Mouse (Mus musculus): ENCODE results near the gene Lpo. TPM values are rescaled to one million over a fixed set of nuclear protein-coding genes. Genes with fewer than 3 reads are reported as not detected.

Lpo gene
- polyA plus RNA-seq, 1 experiment from 2014 or later: 1.0 TPM

GRCm38 (mm10) chr11:87846968-87847600 is 19.0 kb upstream of the Lpo start:
- no peak overlapping the region for H3K4me3 ChIP-seq (replicated peaks)
- ATAC-seq (ENCODE audit: low FRiP score): no peak
- H3K9ac ChIP-seq (replicated peaks): no peak overlapping the region
- H3K4me2 ChIP-seq: no peak overlapping the region
- no peak overlapping the region for H3K27ac ChIP-seq (replicated peaks)
- no peaks in the 10 kb centered on the region for H3K36me3 ChIP-seq
- no peaks in the 10 kb centered on the region for H3K27me3 ChIP-seq (replicated peaks)
- no peaks in the 10 kb centered on the region for H3K9me3 ChIP-seq (replicated peaks)
- H3K4me1 ChIP-seq: no peaks in the 10 kb centered on the region
- WGBS: 86% methylated on average over 12 of the region's 12 CpGs

GRCm38 (mm10) chr11:87841436-87841835 is 13.3 kb upstream of the Lpo start:
- H3K4me3 ChIP-seq (replicated peaks): no peak overlapping the region
- no peak overlapping the region for H3K27ac ChIP-seq (replicated peaks)
- H3K9me3 ChIP-seq (replicated peaks): no peaks in the 10 kb centered on the region
- H3K4me1 ChIP-seq: no peaks in the 10 kb centered on the region
- H3K9ac ChIP-seq (replicated peaks): no peak overlapping the region
- no peaks in the 10 kb centered on the region for H3K27me3 ChIP-seq (replicated peaks)
- no peak for ATAC-seq (ENCODE audit: low FRiP score)
- H3K36me3 ChIP-seq: no peaks in the 10 kb centered on the region
- 87% methylated on average over 3 of the region's 3 CpGs for WGBS
- no peak overlapping the region for H3K4me2 ChIP-seq

- Histone ChIP-seq H3K9ac (replicated peaks) (no peak overlapping the region), H3K36me3 (no peaks in the 10 kb centered on the region), H3K4me1 (no peaks in the 10 kb centered on the region), H3K4me2 (no peak overlapping the region), H3K27ac (replicated peaks) (no peak overlapping the region), H3K9me3 (replicated peaks) (no peaks in the 10 kb centered on the region), H3K27me3 (replicated peaks) (no peaks in the 10 kb centered on the region), H3K4me3 (replicated peaks) (no peak overlapping the region)
- no peak for ATAC-seq (ENCODE audit: low FRiP score)
- 90% methylated on average over 8 of the region's 8 CpGs for WGBS
Measured at GRCm38 (mm10) chr11:87840676-87841075, 12.6 kb upstream of the Lpo start.

GRCm38 (mm10) chr11:87821502-87821901 is 6.6 kb downstream of the Lpo start:
- no peak overlapping the region for H3K27ac ChIP-seq (replicated peaks)
- H3K4me3 ChIP-seq (replicated peaks): no peak overlapping the region
- H3K4me2 ChIP-seq: no peak overlapping the region
- H3K9ac ChIP-seq (replicated peaks): no peak overlapping the region
- H3K36me3 ChIP-seq: no peaks in the 10 kb centered on the region
- peaks cover 12% of the 10 kb centered on the region for H3K4me1 ChIP-seq
- 61% methylated on average over 5 of the region's 5 CpGs for WGBS
- no peak for ATAC-seq (ENCODE audit: low FRiP score)
- H3K9me3 ChIP-seq (replicated peaks): no peaks in the 10 kb centered on the region
- H3K27me3 ChIP-seq (replicated peaks): 0 out of 2 replicates have a peak, but pooled peaks cover 3% of the 10 kb centered on the region

GRCm38 (mm10) chr11:87817443-87817773 is 10.7 kb downstream of the Lpo start:
- Histone ChIP-seq H3K4me2 (peak overlapping the region; percentile 72), H3K9me3 (replicated peaks) (no peaks in the 10 kb centered on the region), H3K4me1 (peaks cover 14% of the 10 kb centered on the region), H3K9ac (replicated peaks) (peak overlapping the region; percentile 47), H3K27ac (replicated peaks) (0 out of 2 replicates have a peak overlapping the region, but pooled peaks have one; percentile 54), H3K4me3 (replicated peaks) (peak overlapping the region; percentile 40), H3K27me3 (replicated peaks) (no peaks in the 10 kb centered on the region), H3K36me3 (no peaks in the 10 kb centered on the region)
- 29% methylated on average over 4 of the region's 4 CpGs for WGBS
- 0 out of 2 replicates have a peak, but pooled peaks have one; percentile 28 for ATAC-seq (ENCODE audit: low FRiP score)

GRCm38 (mm10) chr11:87816707-87817442 is 11.2 kb downstream of the Lpo start:
- peaks cover 14% of the 10 kb centered on the region for H3K4me1 ChIP-seq
- 0 out of 2 replicates have a peak overlapping the region, but pooled peaks have one; percentile 54 for H3K27ac ChIP-seq (replicated peaks)
- WGBS: 2% methylated on average over 31 of the region's 31 CpGs

GRCm38 (mm10) chr11:87814831-87815230 is 13.3 kb downstream of the Lpo start:
- no peak overlapping the region for H3K27ac ChIP-seq (replicated peaks)
- WGBS: 62% methylated on average over 8 of the region's 8 CpGs
- H3K27me3 ChIP-seq (replicated peaks): no peaks in the 10 kb centered on the region
- H3K4me1 ChIP-seq: peaks cover 18% of the 10 kb centered on the region
- H3K9me3 ChIP-seq (replicated peaks): no peaks in the 10 kb centered on the region
- no peaks in the 10 kb centered on the region for H3K36me3 ChIP-seq
- H3K4me3 ChIP-seq (replicated peaks): no peak overlapping the region
- no peak overlapping the region for H3K4me2 ChIP-seq
- no peak overlapping the region for H3K9ac ChIP-seq (replicated peaks)
- ATAC-seq (ENCODE audit: low FRiP score): no peak

More at GRCm38 (mm10) chr11:87816707-87817442, 11.2 kb downstream of the Lpo start:
- peak overlapping the region; percentile 47 for H3K9ac ChIP-seq (replicated peaks)
- H3K4me3 ChIP-seq (replicated peaks): peak overlapping the region; percentile 40
- no peaks in the 10 kb centered on the region for H3K9me3 ChIP-seq (replicated peaks)
- ATAC-seq (ENCODE audit: low FRiP score): peak; percentile 82
- H3K4me2 ChIP-seq: peak overlapping the region; percentile 72
- H3K36me3 ChIP-seq: no peaks in the 10 kb centered on the region
- no peaks in the 10 kb centered on the region for H3K27me3 ChIP-seq (replicated peaks)

GRCm38 (mm10) chr11:87811396-87811795 is 16.7 kb downstream of the Lpo start:
- H3K27ac ChIP-seq (replicated peaks): no peak overlapping the region
- H3K27me3 ChIP-seq (replicated peaks): no peaks in the 10 kb centered on the region
- 29% methylated on average over 4 of the region's 4 CpGs for WGBS
- no peaks in the 10 kb centered on the region for H3K36me3 ChIP-seq
- H3K4me1 ChIP-seq: 0 out of 2 replicates have a peak, but pooled peaks cover 5% of the 10 kb centered on the region
- H3K9ac ChIP-seq (replicated peaks): no peak overlapping the region
- H3K9me3 ChIP-seq (replicated peaks): no peaks in the 10 kb centered on the region
- no peak overlapping the region for H3K4me2 ChIP-seq
- H3K4me3 ChIP-seq (replicated peaks): no peak overlapping the region
- ATAC-seq (ENCODE audit: low FRiP score): no peak

GRCm38 (mm10) chr11:87808236-87808635 is 19.9 kb downstream of the Lpo start:
- Histone ChIP-seq H3K27me3 (replicated peaks) (no peaks in the 10 kb centered on the region), H3K4me1 (0 out of 2 replicates have a peak, but pooled peaks cover 5% of the 10 kb centered on the region), H3K36me3 (no peaks in the 10 kb centered on the region), H3K9me3 (replicated peaks) (no peaks in the 10 kb centered on the region), H3K4me3 (replicated peaks) (no peak overlapping the region), H3K4me2 (no peak overlapping the region), H3K27ac (replicated peaks) (no peak overlapping the region), H3K9ac (replicated peaks) (no peak overlapping the region)
- no peak for ATAC-seq (ENCODE audit: low FRiP score)
- WGBS: 84% methylated on average over 7 of the region's 7 CpGs

GRCm38 (mm10) chr11:87807433-87807832 is 20.7 kb downstream of the Lpo start:
- Histone ChIP-seq H3K9me3 (replicated peaks) (no peaks in the 10 kb centered on the region), H3K27ac (replicated peaks) (no peak overlapping the region), H3K27me3 (replicated peaks) (no peaks in the 10 kb centered on the region), H3K4me3 (replicated peaks) (no peak overlapping the region), H3K36me3 (no peaks in the 10 kb centered on the region), H3K4me2 (no peak overlapping the region), H3K9ac (replicated peaks) (no peak overlapping the region), H3K4me1 (0 out of 2 replicates have a peak, but pooled peaks cover 5% of the 10 kb centered on the region)
- 93% methylated on average over 6 of the region's 6 CpGs for WGBS
- no peak for ATAC-seq (ENCODE audit: low FRiP score)

- Histone ChIP-seq H3K27me3 (replicated peaks) (no peaks in the 10 kb centered on the region), H3K9me3 (replicated peaks) (no peaks in the 10 kb centered on the region), H3K4me1 (no peaks in the 10 kb centered on the region), H3K27ac (replicated peaks) (no peak overlapping the region), H3K4me3 (replicated peaks) (no peak overlapping the region), H3K4me2 (no peak overlapping the region), H3K36me3 (no peaks in the 10 kb centered on the region), H3K9ac (replicated peaks) (no peak overlapping the region)
- 62% methylated on average over 1 of the region's 1 CpGs for WGBS
- no peak for ATAC-seq (ENCODE audit: low FRiP score)
Measured at GRCm38 (mm10) chr11:87805448-87805847, 22.6 kb downstream of the Lpo start.

GRCm38 (mm10) chr11:87802621-87803020 is 25.5 kb downstream of the Lpo start:
- no peak overlapping the region for H3K9ac ChIP-seq (replicated peaks)
- H3K9me3 ChIP-seq (replicated peaks): no peaks in the 10 kb centered on the region
- no peaks in the 10 kb centered on the region for H3K4me1 ChIP-seq
- WGBS: 43% methylated on average over 14 of the region's 14 CpGs
- H3K36me3 ChIP-seq: no peaks in the 10 kb centered on the region
- H3K4me3 ChIP-seq (replicated peaks): no peak overlapping the region
- H3K4me2 ChIP-seq: 0 out of 2 replicates have a peak overlapping the region, but pooled peaks have one; percentile 15
- no peak overlapping the region for H3K27ac ChIP-seq (replicated peaks)
- no peaks in the 10 kb centered on the region for H3K27me3 ChIP-seq (replicated peaks)
- no peak for ATAC-seq (ENCODE audit: low FRiP score)

Measured in neural tube, embryonic 15.5 days (tissue).